Mouse (Mus musculus) stomach, embryonic 16.5 days (tissue): ENCODE measurements around the gene Mertk. TPM values are rescaled to one million over a fixed set of nuclear protein-coding genes. Genes with fewer than 3 reads are reported as not detected.

ENCODE experiments used
- ATAC-seq: fragments of 200-750 bp; cut with Nextera tagmentation; 2 replicates; pipeline ENCODE4 v1.8.0; 2017; ENCODE audit warnings: moderate number of reproducible peaks, moderate TSS enrichment; ENCODE audit not compliant: insufficient read depth, low FRiP score
- H3K27ac ChIP-seq: fragments of 300-500 bp; sonication (generic); 2 replicates; pipeline ENCODE4 v1.5.1; 2014; ENCODE audit warnings: low read length
- H3K27me3 ChIP-seq: fragments of 300-500 bp; sonication (generic); 2 replicates; pipeline ENCODE4 v1.6.1; 2014; ENCODE audit warnings: low read length, control low read depth, mixed read lengths; ENCODE audit not compliant: control insufficient read depth, insufficient read depth
- H3K36me3 ChIP-seq: fragments of 300-500 bp; sonication (generic); 2 replicates; pipeline ENCODE4 v1.6.1; 2014; ENCODE audit warnings: low read length; ENCODE audit not compliant: control insufficient read depth, insufficient read depth
- H3K4me1 ChIP-seq: fragments of 300-500 bp; sonication (generic); 2 replicates; pipeline ENCODE4 v1.6.1; 2014; ENCODE audit warnings: low read length, control low read depth, mixed read lengths; ENCODE audit not compliant: control insufficient read depth, insufficient read depth
- H3K4me2 ChIP-seq: fragments of 300-500 bp; sonication (generic); 2 replicates; pipeline ENCODE4 v1.6.1; 2014; ENCODE audit warnings: low read depth, low read length, mixed read lengths
- H3K4me3 ChIP-seq: fragments of 300-500 bp; sonication (generic); replicated peaks from 2 replicates; pipeline ENCODE4 v1.5.1; 2014; ENCODE audit warnings: mild to moderate bottlenecking, low read length
- H3K9ac ChIP-seq: fragments of 300-500 bp; sonication (generic); 2 replicates; pipeline ENCODE4 v1.6.1; 2014; ENCODE audit warnings: low read length
- H3K9me3 ChIP-seq: fragments of 300-500 bp; sonication (generic); replicated peaks from 2 replicates; pipeline ENCODE4 v1.6.1; 2016; ENCODE audit warnings: low read length, control low read depth; ENCODE audit not compliant: control insufficient read depth
- WGBS: fragments of 180-500 bp; shearing (Covaris S2); extraction: QIAGEN DNeasy Blood & Tissue Kit; methylation state at CpG from one replicate; pipeline ENCODE4 v1.1.7; 2014; 5-methylcytosine and 5-hydroxymethylcytosine counted together
- polyA plus RNA-seq: library from polyadenylated mRNA; unstranded; fragments of >200 nt; fragmentation: Nextera tagmentation; extraction: Ambion mirVana; gene quantifications from 2 replicates; pipeline ENCODE4 v1.2.1, GENCODE M21; 2015

Gene Mertk
- polyA plus RNA-seq, 1 experiment from 2014 or later = 6.7 TPM

GRCm38 (mm10) chr2:128768545-128769247 is 69.9 kb downstream of the Mertk start:
- Histone ChIP-seq H3K27ac (no peak overlapping the region), H3K9ac (no peak overlapping the region), H3K4me3 (no peak overlapping the region), H3K4me2 (no peak overlapping the region), H3K27me3 (no peaks in the 10 kb centered on the region), H3K36me3 (no peaks in the 10 kb centered on the region), H3K4me1 (peaks cover 3% of the 10 kb centered on the region; the same call in 1 of the 2 replicates), H3K9me3 (no peaks in the 10 kb centered on the region)
- ATAC-seq = no peak; the same call in 1 of the 2 replicates
- WGBS = 54% methylated on average over 4 of the region's 4 CpGs

GRCm38 (mm10) chr2:128770557-128770956 is 71.8 kb downstream of the Mertk start:
- no peak for ATAC-seq
- H3K4me3 ChIP-seq = no peak overlapping the region
- no peaks in the 10 kb centered on the region for H3K27me3 ChIP-seq
- H3K4me2 ChIP-seq = no peak overlapping the region
- H3K4me1 ChIP-seq = peaks cover 3% of the 10 kb centered on the region; the same call in 1 of the 2 replicates
- 90% methylated on average over 6 of the region's 6 CpGs for WGBS
- H3K9me3 ChIP-seq = no peaks in the 10 kb centered on the region
- H3K9ac ChIP-seq = no peak overlapping the region
- H3K27ac ChIP-seq = no peak overlapping the region
- H3K36me3 ChIP-seq = no peaks in the 10 kb centered on the region

GRCm38 (mm10) chr2:128771048-128771447 is 72.3 kb downstream of the Mertk start:
- WGBS = 87% methylated on average over 4 of the region's 4 CpGs
- ATAC-seq = no peak
- H3K9me3 ChIP-seq = no peaks in the 10 kb centered on the region
- H3K9ac ChIP-seq = no peak overlapping the region
- H3K4me3 ChIP-seq = no peak overlapping the region
- no peak overlapping the region for H3K4me2 ChIP-seq
- no peaks in the 10 kb centered on the region for H3K27me3 ChIP-seq
- H3K36me3 ChIP-seq = no peaks in the 10 kb centered on the region
- peaks cover 3% of the 10 kb centered on the region; the same call in 1 of the 2 replicates for H3K4me1 ChIP-seq
- H3K27ac ChIP-seq = no peak overlapping the region

- no peak for ATAC-seq
Observed at GRCm38 (mm10) chr2:128771750-128772338, 73.1 kb downstream of the Mertk start.

GRCm38 (mm10) chr2:128782231-128782630 is 83.5 kb downstream of the Mertk start:
- H3K4me1 ChIP-seq = no peaks in the 10 kb centered on the region
- no peak for ATAC-seq
- no peak overlapping the region for H3K4me3 ChIP-seq
- WGBS = 83% methylated on average over 5 of the region's 5 CpGs
- no peak overlapping the region for H3K9ac ChIP-seq
- no peaks in the 10 kb centered on the region for H3K27me3 ChIP-seq
- no peaks in the 10 kb centered on the region for H3K36me3 ChIP-seq
- H3K9me3 ChIP-seq = no peaks in the 10 kb centered on the region
- no peak overlapping the region for H3K27ac ChIP-seq
- H3K4me2 ChIP-seq = no peak overlapping the region

More at GRCm38 (mm10) chr2:128771750-128772338, 73.1 kb downstream of the Mertk start:
- Histone ChIP-seq H3K36me3 (no peaks in the 10 kb centered on the region), H3K4me2 (no peak overlapping the region), H3K27me3 (no peaks in the 10 kb centered on the region), H3K27ac (no peak overlapping the region), H3K9ac (no peak overlapping the region), H3K9me3 (no peaks in the 10 kb centered on the region), H3K4me3 (no peak overlapping the region), H3K4me1 (peaks cover 3% of the 10 kb centered on the region; the same call in 1 of the 2 replicates)
- 91% methylated on average over 7 of the region's 7 CpGs for WGBS

- no peak overlapping the region for H3K4me3 ChIP-seq
- no peak overlapping the region for H3K4me2 ChIP-seq
- H3K9ac ChIP-seq = no peak overlapping the region
- no peak overlapping the region for H3K27ac ChIP-seq
- no peaks in the 10 kb centered on the region for H3K9me3 ChIP-seq
- H3K4me1 ChIP-seq = no peaks in the 10 kb centered on the region
- WGBS = 82% methylated on average over 10 of the region's 10 CpGs
- ATAC-seq = no peak
- H3K27me3 ChIP-seq = no peaks in the 10 kb centered on the region
- H3K36me3 ChIP-seq = no peaks in the 10 kb centered on the region
Observed at GRCm38 (mm10) chr2:128783660-128784345, 85.0 kb downstream of the Mertk start.

- Histone ChIP-seq H3K9me3 (no peaks in the 10 kb centered on the region), H3K36me3 (no peaks in the 10 kb centered on the region), H3K9ac (no peak overlapping the region), H3K27ac (no peak overlapping the region), H3K4me1 (no peaks in the 10 kb centered on the region), H3K27me3 (no peaks in the 10 kb centered on the region), H3K4me2 (no peak overlapping the region), H3K4me3 (no peak overlapping the region)
- 83% methylated on average over 7 of the region's 7 CpGs for WGBS
- ATAC-seq = no peak
Observed at GRCm38 (mm10) chr2:128784814-128785213, 86.1 kb downstream of the Mertk start.

GRCm38 (mm10) chr2:128786341-128786740 is 87.6 kb downstream of the Mertk start:
- Histone ChIP-seq H3K36me3 (no peaks in the 10 kb centered on the region), H3K9me3 (no peaks in the 10 kb centered on the region), H3K27me3 (no peaks in the 10 kb centered on the region), H3K4me3 (no peak overlapping the region), H3K9ac (no peak overlapping the region), H3K27ac (no peak overlapping the region), H3K4me1 (no peaks in the 10 kb centered on the region), H3K4me2 (no peak overlapping the region)
- 80% methylated on average over 5 of the region's 5 CpGs for WGBS
- ATAC-seq = no peak

- Histone ChIP-seq H3K4me3 (no peak overlapping the region), H3K27ac (no peak overlapping the region), H3K9ac (no peak overlapping the region), H3K36me3 (no peaks in the 10 kb centered on the region), H3K4me2 (no peak overlapping the region), H3K9me3 (no peaks in the 10 kb centered on the region), H3K27me3 (no peaks in the 10 kb centered on the region), H3K4me1 (no peaks in the 10 kb centered on the region)
- no peak for ATAC-seq
- 86% methylated on average over 1 of the region's 1 CpGs for WGBS
Observed at GRCm38 (mm10) chr2:128786795-128787194, 88.0 kb downstream of the Mertk start.
